Mouse (Mus musculus): ENCODE data around the gene Gtf2a1. TPM values are rescaled to one million over a fixed set of nuclear protein-coding genes. Genes with fewer than 3 reads are reported as not detected.
A peak's percentile ranks its signal among the peaks of the same experiment; 100 is the strongest.
"Not testable (repeated sequence)": the region's sequence is repeated elsewhere in the genome, so short reads cannot be mapped to it uniquely, and the experiment has no call there.

The Gtf2a1 gene
- polyA plus RNA-seq, 1 experiment from 2014 or later = 26.9 TPM

DNA sequence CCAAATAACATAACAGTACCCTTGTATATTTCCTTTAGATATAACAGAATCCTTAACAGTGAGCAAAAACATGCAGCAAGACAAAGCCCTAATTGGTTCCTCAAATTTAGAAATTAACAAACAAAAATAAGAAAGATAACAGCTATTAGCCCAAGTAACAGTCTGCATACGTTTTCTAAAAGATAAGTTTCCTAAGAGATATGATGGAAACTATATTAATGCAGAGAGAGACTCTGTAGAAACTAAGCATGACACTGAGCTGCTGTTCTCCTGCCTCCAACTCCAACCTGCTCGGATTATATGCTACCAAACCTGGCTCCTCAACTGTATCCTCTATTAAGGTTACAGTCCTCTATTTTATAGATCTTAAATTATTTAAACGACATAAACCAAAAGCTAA, 21.0 kb downstream of the Gtf2a1 start:
- no peak overlapping the region for H3K27ac ChIP-seq (replicated peaks; ENCODE audit: low read depth, low read length)
- ATAC-seq (ENCODE audit: low read depth) (no peak), DNase-seq (ENCODE audit: low spot score) (no peak)
- peaks cover 84% of the 10 kb centered on the region for H3K36me3 ChIP-seq (ENCODE audit: control insufficient read depth, insufficient read depth, low read length)
- WGBS = 90% methylated on average over 3 of the region's 3 CpGs
- no peak overlapping the region for H3K4me3 ChIP-seq (ENCODE audit: low read depth, low read length)
- no peaks in the 10 kb centered on the region for H3K9me3 ChIP-seq (ENCODE audit: control insufficient read depth, low read length)
- no peaks in the 10 kb centered on the region for H3K27me3 ChIP-seq (replicated peaks; ENCODE audit: control insufficient read depth, insufficient read depth, low read length)
- H3K4me2 ChIP-seq (ENCODE audit: low read depth, low read length) = no peak overlapping the region
- no peaks in the 10 kb centered on the region for H3K4me1 ChIP-seq (ENCODE audit: control insufficient read depth, insufficient read depth, low read length)
- H3K9ac ChIP-seq (ENCODE audit: low read depth, low read length) = no peak overlapping the region

GRCm38 (mm10) chr12:91567145-91567544, 23.1 kb downstream of the Gtf2a1 start:
- no peak for DNase-seq (ENCODE audit: low spot score)
- WGBS = 92% methylated on average over 4 of the region's 4 CpGs
- Histone ChIP-seq H3K9me3 (ENCODE audit: control insufficient read depth, low read length) (no peaks in the 10 kb centered on the region), H3K4me3 (ENCODE audit: low read depth, low read length) (no peak overlapping the region), H3K9ac (ENCODE audit: low read depth, low read length) (no peak overlapping the region), H3K27me3 (replicated peaks; ENCODE audit: control insufficient read depth, insufficient read depth, low read length) (no peaks in the 10 kb centered on the region), H3K4me2 (ENCODE audit: low read depth, low read length) (no peak overlapping the region), H3K36me3 (ENCODE audit: control insufficient read depth, insufficient read depth, low read length) (peaks cover 83% of the 10 kb centered on the region), H3K27ac (replicated peaks; ENCODE audit: low read depth, low read length) (no peak overlapping the region), H3K4me1 (ENCODE audit: control insufficient read depth, insufficient read depth, low read length) (no peaks in the 10 kb centered on the region)
- no peak for ATAC-seq (ENCODE audit: low read depth)

GRCm38 (mm10) chr12:91558152-91558551, 32.1 kb downstream of the Gtf2a1 start:
- H3K27ac ChIP-seq (replicated peaks; ENCODE audit: low read depth, low read length); H3K4me1 ChIP-seq (ENCODE audit: control insufficient read depth, insufficient read depth, low read length); H3K4me2 ChIP-seq (ENCODE audit: low read depth, low read length); DNase-seq (ENCODE audit: low spot score); ATAC-seq (ENCODE audit: low read depth); H3K9me3 ChIP-seq (ENCODE audit: control insufficient read depth, low read length); H3K27me3 ChIP-seq (replicated peaks; ENCODE audit: control insufficient read depth, insufficient read depth, low read length); H3K4me3 ChIP-seq (ENCODE audit: low read depth, low read length); H3K9ac ChIP-seq (ENCODE audit: low read depth, low read length): not testable (repeated sequence)
- WGBS = 85% methylated on average over 4 of the region's 4 CpGs
- H3K36me3 ChIP-seq (ENCODE audit: control insufficient read depth, insufficient read depth, low read length) = peaks cover 30% of the 10 kb centered on the region

- ATAC-seq (ENCODE audit: low read depth) = peak; percentile 75; the same call in 1 of the 2 replicates
- not testable (repeated sequence) for H3K9me3 ChIP-seq (ENCODE audit: control insufficient read depth, low read length)
- 84% methylated on average over 8 of the region's 8 CpGs for WGBS
These were observed 32.8 kb downstream of the Gtf2a1 start for GRCm38 (mm10) chr12:91557358-91558005.

DNA sequence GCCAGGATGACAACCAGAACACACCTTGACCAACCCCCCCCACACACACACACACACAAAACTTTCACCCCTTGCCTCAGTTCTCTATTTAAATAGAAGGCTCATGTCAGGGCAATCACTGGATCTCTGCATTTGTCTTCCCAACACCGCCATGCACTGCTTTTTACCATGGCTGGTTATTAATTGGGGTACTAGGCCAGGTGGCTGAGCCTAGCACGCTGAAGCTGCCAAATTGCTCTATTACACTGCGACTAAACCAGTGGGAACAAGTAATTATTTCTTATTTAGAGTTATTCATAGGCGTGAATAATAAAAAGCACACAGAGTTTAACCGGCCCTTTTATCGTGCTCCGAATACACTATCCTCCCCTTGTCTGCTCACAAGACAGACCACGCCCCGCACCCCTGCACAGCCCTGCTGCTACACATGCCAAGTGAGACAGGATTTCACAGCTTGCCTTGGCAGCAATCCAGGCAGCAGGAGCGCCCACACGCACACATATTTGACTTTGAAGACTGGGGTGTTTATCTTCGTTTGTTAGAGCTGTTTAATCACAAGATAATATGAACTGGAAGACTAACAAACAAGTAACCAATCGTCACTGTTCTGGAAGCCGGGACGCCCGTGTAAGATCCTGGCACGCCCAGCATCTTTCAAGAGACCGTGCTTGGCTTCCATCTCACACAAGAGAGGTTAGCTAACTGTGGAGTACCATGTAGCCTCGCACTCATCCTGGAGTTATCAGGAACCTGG, 38.3 kb downstream of the Gtf2a1 start:
- Histone ChIP-seq H3K27ac (replicated peaks; ENCODE audit: low read depth, low read length) (no peak overlapping the region), H3K27me3 (replicated peaks; ENCODE audit: control insufficient read depth, insufficient read depth, low read length) (no peaks in the 10 kb centered on the region), H3K9me3 (ENCODE audit: control insufficient read depth, low read length) (no peaks in the 10 kb centered on the region), H3K4me2 (ENCODE audit: low read depth, low read length) (peak overlapping the region; percentile 7; the same call in 1 of the 2 replicates), H3K4me3 (ENCODE audit: low read depth, low read length) (no peak overlapping the region), H3K9ac (ENCODE audit: low read depth, low read length) (no peak overlapping the region), H3K4me1 (ENCODE audit: control insufficient read depth, insufficient read depth, low read length) (no peaks in the 10 kb centered on the region), H3K36me3 (ENCODE audit: control insufficient read depth, insufficient read depth, low read length) (0 out of 2 replicates have a peak, but pooled peaks cover under 1% of the 10 kb centered on the region)
- DNase-seq (ENCODE audit: low spot score) = peak; percentile 91
- ATAC-seq (ENCODE audit: low read depth) = peak; percentile 91
- 58% methylated on average over 19 of the region's 19 CpGs for WGBS

More at GRCm38 (mm10) chr12:91557358-91558005, 32.8 kb downstream of the Gtf2a1 start:
- not testable (repeated sequence) for H3K4me2 ChIP-seq (ENCODE audit: low read depth, low read length); H3K4me1 ChIP-seq (ENCODE audit: control insufficient read depth, insufficient read depth, low read length); H3K27me3 ChIP-seq (replicated peaks; ENCODE audit: control insufficient read depth, insufficient read depth, low read length); H3K9ac ChIP-seq (ENCODE audit: low read depth, low read length); DNase-seq (ENCODE audit: low spot score); H3K27ac ChIP-seq (replicated peaks; ENCODE audit: low read depth, low read length); H3K4me3 ChIP-seq (ENCODE audit: low read depth, low read length)
- H3K36me3 ChIP-seq (ENCODE audit: control insufficient read depth, insufficient read depth, low read length) = peaks cover 24% of the 10 kb centered on the region

GRCm38 (mm10) chr12:91549471-91549870, 40.8 kb downstream of the Gtf2a1 start:
- Histone ChIP-seq H3K4me2 (ENCODE audit: low read depth, low read length) (no peak overlapping the region), H3K27me3 (replicated peaks; ENCODE audit: control insufficient read depth, insufficient read depth, low read length) (no peaks in the 10 kb centered on the region), H3K4me1 (ENCODE audit: control insufficient read depth, insufficient read depth, low read length) (no peaks in the 10 kb centered on the region), H3K27ac (replicated peaks; ENCODE audit: low read depth, low read length) (no peak overlapping the region), H3K9me3 (ENCODE audit: control insufficient read depth, low read length) (no peaks in the 10 kb centered on the region), H3K36me3 (ENCODE audit: control insufficient read depth, insufficient read depth, low read length) (no peaks in the 10 kb centered on the region), H3K9ac (ENCODE audit: low read depth, low read length) (no peak overlapping the region), H3K4me3 (ENCODE audit: low read depth, low read length) (no peak overlapping the region)
- 74% methylated on average over 9 of the region's 9 CpGs for WGBS
- peak; percentile 61 for DNase-seq (ENCODE audit: low spot score)
- peak; percentile 51; the same call in 1 of the 2 replicates for ATAC-seq (ENCODE audit: low read depth)

DNA sequence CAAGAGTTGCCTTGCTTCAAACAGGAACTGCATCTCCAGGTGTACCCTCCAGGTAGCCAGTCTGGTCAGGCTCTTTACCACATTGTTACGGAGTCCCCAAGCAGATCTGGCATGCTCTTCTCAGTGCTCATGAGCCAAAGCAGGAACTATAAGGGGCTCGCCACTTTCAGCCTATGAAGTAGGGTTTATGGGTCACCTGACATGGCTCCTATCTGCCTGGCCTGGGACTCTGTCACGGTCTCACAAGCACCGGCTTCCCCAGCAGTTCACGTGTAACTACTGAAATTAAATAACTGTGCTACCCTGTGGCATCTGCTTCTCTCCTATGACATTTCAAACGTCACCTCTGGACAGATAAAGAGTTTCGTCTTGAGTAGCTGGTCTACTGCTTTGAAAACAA, 50.1 kb downstream of the Gtf2a1 start:
- Histone ChIP-seq H3K9ac (ENCODE audit: low read depth, low read length) (no peak overlapping the region), H3K4me3 (ENCODE audit: low read depth, low read length) (no peak overlapping the region), H3K9me3 (ENCODE audit: control insufficient read depth, low read length) (no peaks in the 10 kb centered on the region), H3K4me2 (ENCODE audit: low read depth, low read length) (no peak overlapping the region), H3K4me1 (ENCODE audit: control insufficient read depth, insufficient read depth, low read length) (no peaks in the 10 kb centered on the region), H3K36me3 (ENCODE audit: control insufficient read depth, insufficient read depth, low read length) (no peaks in the 10 kb centered on the region), H3K27ac (replicated peaks; ENCODE audit: low read depth, low read length) (no peak overlapping the region), H3K27me3 (replicated peaks; ENCODE audit: control insufficient read depth, insufficient read depth, low read length) (no peaks in the 10 kb centered on the region)
- 92% methylated on average over 7 of the region's 7 CpGs for WGBS
- DNase-seq (ENCODE audit: low spot score) = no peak
- ATAC-seq (ENCODE audit: low read depth) = no peak

GRCm38 (mm10) chr12:91534514-91534913, 55.8 kb downstream of the Gtf2a1 start:
- H3K36me3 ChIP-seq (ENCODE audit: control insufficient read depth, insufficient read depth, low read length) = no peaks in the 10 kb centered on the region
- ATAC-seq (ENCODE audit: low read depth) = no peak
- no peak overlapping the region for H3K9ac ChIP-seq (ENCODE audit: low read depth, low read length)
- H3K27ac ChIP-seq (replicated peaks; ENCODE audit: low read depth, low read length) = no peak overlapping the region
- H3K4me3 ChIP-seq (ENCODE audit: low read depth, low read length) = no peak overlapping the region
- DNase-seq (ENCODE audit: low spot score) = no peak
- H3K4me2 ChIP-seq (ENCODE audit: low read depth, low read length) = no peak overlapping the region
- WGBS = 76% methylated on average over 6 of the region's 6 CpGs
- H3K9me3 ChIP-seq (ENCODE audit: control insufficient read depth, low read length) = no peaks in the 10 kb centered on the region
- H3K27me3 ChIP-seq (replicated peaks; ENCODE audit: control insufficient read depth, insufficient read depth, low read length) = no peaks in the 10 kb centered on the region
- no peaks in the 10 kb centered on the region for H3K4me1 ChIP-seq (ENCODE audit: control insufficient read depth, insufficient read depth, low read length)
